Mouse (Mus musculus) left cerebral cortex, postnatal 4 days (tissue): ENCODE measurements at regions not wholly inside any gene's neighbourhood (a gene's known extent, or its start where the extent isn't known, plus 50 kb on each side); places are given as distances from the start of the nearest gene placed in this dataset.

Source experiments
- DNase-seq: peaks from one replicate; pipeline ENCODE4 v3.0.0-alpha.2; 2022
- intact Hi-C: fragments of 180-260 bp; cut with DNase I; formaldehyde crosslinking; loops from one replicate; pipeline ENCODE4 v1.15.1; 2025

GRCm38 (mm10) chr5:54411275-54411904 lies 413.1 kb downstream of the Stim2 start:
- intact Hi-C loops: no loop called here
- DNase-seq: peak; percentile 1

GRCm38 (mm10) chr5:54419811-54420470 lies 421.6 kb downstream of the Stim2 start:
- intact Hi-C loops: no loop called here
- no peak for DNase-seq

DNA sequence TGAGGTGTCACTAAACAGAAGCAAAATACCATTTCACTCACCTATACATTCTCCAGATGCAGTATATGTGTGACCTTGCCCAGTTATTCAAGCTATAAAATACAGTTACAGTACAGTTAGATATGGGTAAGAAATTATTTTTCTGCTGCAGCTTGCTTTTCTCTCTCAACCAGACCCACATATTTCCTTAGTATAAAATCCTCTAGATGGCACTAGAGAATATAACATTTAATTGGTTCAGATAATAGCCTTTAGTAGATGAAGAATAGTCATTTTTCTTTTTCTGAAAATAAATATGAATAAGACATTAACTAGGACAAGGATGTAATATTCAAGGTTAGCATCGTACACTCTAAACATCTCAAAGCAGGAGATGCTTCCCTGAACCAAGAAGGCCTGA lies 441.0 kb downstream of the Stim2 start:
- intact Hi-C loops: loop anchor here (10.0 kb wide), 1 partner anchor 244 kb away; no protein-coding TSS in a partner anchor

GRCm38 (mm10) chr5:54440794-54441447 lies 442.6 kb downstream of the Stim2 start:
- DNase-seq: no peak
- intact Hi-C loops: no loop called here

More for the DNA sequence above, 441.0 kb downstream of the Stim2 start:
- no peak for DNase-seq

DNA sequence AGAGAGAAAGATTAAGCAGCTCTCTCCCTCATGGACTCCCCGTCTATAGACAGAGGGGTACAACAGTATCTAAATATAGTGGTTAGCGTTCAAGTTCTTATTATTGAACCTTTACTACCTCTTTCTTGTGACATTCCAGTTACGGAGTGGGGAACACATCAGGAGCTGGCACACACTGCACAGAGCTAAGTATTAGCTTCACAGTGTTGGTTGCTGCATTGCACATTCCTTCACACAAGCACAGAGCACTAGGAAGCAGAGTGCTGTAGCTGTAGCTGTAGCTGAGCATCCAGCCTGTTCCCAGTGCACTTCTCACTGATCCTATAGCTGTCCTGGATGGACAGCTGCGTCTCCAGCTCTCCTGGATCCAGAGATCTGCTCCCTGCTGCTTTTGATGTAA lies 443.3 kb downstream of the Stim2 start:
- no peak for DNase-seq
- intact Hi-C loops: no loop called here

DNA sequence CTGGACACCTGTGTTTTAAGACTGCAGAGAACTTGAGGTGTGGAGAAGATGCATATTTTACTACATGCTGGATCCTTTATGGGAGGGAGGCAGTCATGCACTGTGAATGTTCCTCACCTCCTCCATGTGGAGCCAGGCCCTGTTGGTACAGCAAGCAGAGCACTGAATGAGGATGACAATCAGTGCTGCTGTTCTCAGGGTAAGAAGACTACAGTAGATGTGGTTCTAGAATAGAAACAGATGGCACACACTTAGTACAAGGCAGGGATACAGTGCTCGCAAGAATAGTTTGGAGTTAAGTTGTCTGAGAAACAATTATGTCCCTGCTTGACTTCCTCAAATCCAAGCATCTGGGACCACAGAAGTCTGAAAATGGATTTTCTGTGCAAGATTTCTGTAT lies 485.6 kb downstream of the Stim2 start:
- intact Hi-C loops: no loop called here
- no peak for DNase-seq
